Mouse (Mus musculus) hindbrain, embryonic 12.5 days (tissue): ENCODE measurements around the gene Pdpk1. TPM values are rescaled to one million over a fixed set of nuclear protein-coding genes. Genes with fewer than 3 reads are reported as not detected.

Experiments used
- ATAC-seq: fragments of 200-750 bp; cut with Nextera tagmentation; 2 replicates; pipeline ENCODE4 v1.8.0; 2017; ENCODE audit warnings: moderate TSS enrichment; ENCODE audit not compliant: low FRiP score
- H3K27ac ChIP-seq: fragments of 300-500 bp; sonication (generic); 2 replicates; pipeline ENCODE4 v1.5.1; 2016; ENCODE audit warnings: mild to moderate bottlenecking
- H3K27me3 ChIP-seq: fragments of 300-500 bp; sonication (generic); 2 replicates; pipeline ENCODE4 v1.6.1; 2016; ENCODE audit warnings: mild to moderate bottlenecking
- H3K36me3 ChIP-seq: fragments of 300-500 bp; sonication (generic); 2 replicates; pipeline ENCODE4 v1.6.1; 2016; ENCODE audit warnings: mild to moderate bottlenecking
- H3K4me1 ChIP-seq: fragments of 300-500 bp; sonication (generic); 2 replicates; pipeline ENCODE4 v1.6.1; 2016
- H3K4me2 ChIP-seq: fragments of 300-500 bp; sonication (generic); replicated peaks from 2 replicates; pipeline ENCODE4 v1.6.1; 2016; ENCODE audit warnings: mild to moderate bottlenecking
- H3K4me3 ChIP-seq: fragments of 300-500 bp; sonication (generic); 2 replicates; pipeline ENCODE4 v1.5.1; 2016; ENCODE audit warnings: mild to moderate bottlenecking
- H3K9ac ChIP-seq: fragments of 300-500 bp; sonication (generic); 2 replicates; pipeline ENCODE4 v1.6.1; 2016; ENCODE audit warnings: mild to moderate bottlenecking, moderate library complexity
- H3K9me3 ChIP-seq: fragments of 300-500 bp; sonication (generic); replicated peaks from 2 replicates; pipeline ENCODE4 v1.6.1; 2016; ENCODE audit warnings: mild to moderate bottlenecking
- WGBS: fragments of 180-500 bp; shearing (Covaris S2); methylation state at CpG from one replicate; pipeline ENCODE4 v1.1.7; 2016; 5-methylcytosine and 5-hydroxymethylcytosine counted together
- polyA plus RNA-seq: library from polyadenylated mRNA; unstranded; fragments of >200 nt; fragmentation: Nextera tagmentation; extraction: Ambion mirVana; gene quantifications from 2 replicates; pipeline ENCODE4 v1.2.1, GENCODE M21; 2016

The Pdpk1 gene
- polyA plus RNA-seq, 1 experiment from 2014 or later = 55.2 TPM

GRCm38 (mm10) chr17:24161466-24161865 is 10.7 kb upstream of the Pdpk1 start:
- H3K9me3 ChIP-seq = no peaks in the 10 kb centered on the region
- H3K4me2 ChIP-seq = no peak overlapping the region
- WGBS = 89% methylated on average over 5 of the region's 5 CpGs
- H3K36me3 ChIP-seq = peaks cover 25% of the 10 kb centered on the region; the same call in 1 of the 2 replicates
- no peak overlapping the region for H3K9ac ChIP-seq
- no peak overlapping the region for H3K27ac ChIP-seq
- no peaks in the 10 kb centered on the region for H3K27me3 ChIP-seq
- ATAC-seq = no peak
- H3K4me3 ChIP-seq = no peak overlapping the region
- H3K4me1 ChIP-seq = peaks cover 8% of the 10 kb centered on the region

GRCm38 (mm10) chr17:24157526-24157925 is 6.8 kb upstream of the Pdpk1 start:
- Histone ChIP-seq H3K36me3 (0 out of 2 replicates have a peak, but pooled peaks cover 26% of the 10 kb centered on the region), H3K27me3 (no peaks in the 10 kb centered on the region), H3K9me3 (no peaks in the 10 kb centered on the region), H3K9ac (no peak overlapping the region), H3K4me1 (peaks cover 2% of the 10 kb centered on the region), H3K4me2 (no peak overlapping the region), H3K4me3 (no peak overlapping the region), H3K27ac (no peak overlapping the region)
- WGBS = 98% methylated on average over 4 of the region's 4 CpGs
- no peak for ATAC-seq

GRCm38 (mm10) chr17:24157121-24157520 is 6.4 kb upstream of the Pdpk1 start:
- Histone ChIP-seq H3K9ac (no peak overlapping the region), H3K27me3 (no peaks in the 10 kb centered on the region), H3K27ac (no peak overlapping the region), H3K4me1 (peaks cover 3% of the 10 kb centered on the region), H3K4me2 (no peak overlapping the region), H3K4me3 (no peak overlapping the region), H3K36me3 (0 out of 2 replicates have a peak, but pooled peaks cover 26% of the 10 kb centered on the region), H3K9me3 (no peaks in the 10 kb centered on the region)
- 90% methylated on average over 6 of the region's 6 CpGs for WGBS
- no peak for ATAC-seq

GRCm38 (mm10) chr17:24156394-24156793 is 5.7 kb upstream of the Pdpk1 start:
- 89% methylated on average over 3 of the region's 3 CpGs for WGBS
- H3K9me3 ChIP-seq = no peaks in the 10 kb centered on the region
- H3K4me2 ChIP-seq = no peak overlapping the region
- H3K27ac ChIP-seq = no peak overlapping the region
- H3K4me3 ChIP-seq = no peak overlapping the region
- no peak overlapping the region for H3K9ac ChIP-seq
- ATAC-seq = no peak
- H3K4me1 ChIP-seq = peaks cover 9% of the 10 kb centered on the region
- no peaks in the 10 kb centered on the region for H3K27me3 ChIP-seq
- 0 out of 2 replicates have a peak, but pooled peaks cover 26% of the 10 kb centered on the region for H3K36me3 ChIP-seq

GRCm38 (mm10) chr17:24155742-24156141 is 5.0 kb upstream of the Pdpk1 start:
- Histone ChIP-seq H3K9ac (no peak overlapping the region), H3K4me3 (no peak overlapping the region), H3K27me3 (no peaks in the 10 kb centered on the region), H3K9me3 (no peaks in the 10 kb centered on the region), H3K27ac (no peak overlapping the region), H3K4me2 (no peak overlapping the region), H3K4me1 (peaks cover 9% of the 10 kb centered on the region), H3K36me3 (0 out of 2 replicates have a peak, but pooled peaks cover 26% of the 10 kb centered on the region)
- no peak for ATAC-seq
- WGBS = 91% methylated on average over 9 of the region's 9 CpGs

GRCm38 (mm10) chr17:24154463-24154862 is 3.7 kb upstream of the Pdpk1 start:
- no peaks in the 10 kb centered on the region for H3K9me3 ChIP-seq
- no peak overlapping the region for H3K4me2 ChIP-seq
- WGBS = 84% methylated on average over 3 of the region's 3 CpGs
- H3K4me3 ChIP-seq = no peak overlapping the region
- 0 out of 2 replicates have a peak, but pooled peaks cover 26% of the 10 kb centered on the region for H3K36me3 ChIP-seq
- no peak overlapping the region for H3K27ac ChIP-seq
- no peaks in the 10 kb centered on the region for H3K27me3 ChIP-seq
- H3K9ac ChIP-seq = no peak overlapping the region
- peaks cover 9% of the 10 kb centered on the region for H3K4me1 ChIP-seq
- no peak for ATAC-seq

- Histone ChIP-seq H3K4me3 (peak overlapping the region; percentile 30), H3K4me1 (peaks cover 9% of the 10 kb centered on the region), H3K27ac (no peak overlapping the region), H3K9ac (peak overlapping the region; percentile 38), H3K27me3 (no peaks in the 10 kb centered on the region), H3K4me2 (peak overlapping the region; percentile 62), H3K9me3 (no peaks in the 10 kb centered on the region), H3K36me3 (0 out of 2 replicates have a peak, but pooled peaks cover 15% of the 10 kb centered on the region)
- 2% methylated on average over 26 of the region's 26 CpGs for WGBS
- peak; percentile 85 for ATAC-seq
Measured at GRCm38 (mm10) chr17:24151890-24152563, 1.3 kb upstream of the Pdpk1 start.

- ATAC-seq = no peak
- Histone ChIP-seq H3K4me1 (peaks cover 9% of the 10 kb centered on the region), H3K9me3 (no peaks in the 10 kb centered on the region), H3K4me3 (no peak overlapping the region), H3K9ac (no peak overlapping the region), H3K27ac (no peak overlapping the region), H3K4me2 (peak overlapping the region; percentile 62), H3K27me3 (no peaks in the 10 kb centered on the region), H3K36me3 (0 out of 2 replicates have a peak, but pooled peaks cover 8% of the 10 kb centered on the region)
- 21% methylated on average over 7 of the region's 7 CpGs for WGBS
Measured at GRCm38 (mm10) chr17:24151382-24151781, 658 bp upstream of the Pdpk1 start.

- no peaks in the 10 kb centered on the region for H3K36me3 ChIP-seq
- H3K27me3 ChIP-seq = no peaks in the 10 kb centered on the region
- no peak for ATAC-seq
- no peak overlapping the region for H3K9ac ChIP-seq
- no peak overlapping the region for H3K4me2 ChIP-seq
- H3K4me1 ChIP-seq = peaks cover 9% of the 10 kb centered on the region
- 87% methylated on average over 7 of the region's 7 CpGs for WGBS
- no peaks in the 10 kb centered on the region for H3K9me3 ChIP-seq
- no peak overlapping the region for H3K27ac ChIP-seq
- no peak overlapping the region for H3K4me3 ChIP-seq
Measured at GRCm38 (mm10) chr17:24149421-24149820, 1.3 kb downstream of the Pdpk1 start.

GRCm38 (mm10) chr17:24142897-24143296 is 7.8 kb downstream of the Pdpk1 start:
- H3K9ac ChIP-seq = no peak overlapping the region
- H3K4me1 ChIP-seq = peaks cover 20% of the 10 kb centered on the region
- H3K27ac ChIP-seq = no peak overlapping the region
- no peak overlapping the region for H3K4me2 ChIP-seq
- H3K27me3 ChIP-seq = no peaks in the 10 kb centered on the region
- no peaks in the 10 kb centered on the region for H3K9me3 ChIP-seq
- ATAC-seq = no peak
- no peaks in the 10 kb centered on the region for H3K36me3 ChIP-seq
- WGBS = 47% methylated on average over 2 of the region's 2 CpGs
- no peak overlapping the region; the same call in 1 of the 2 replicates for H3K4me3 ChIP-seq

GRCm38 (mm10) chr17:24141425-24141920 is 9.3 kb downstream of the Pdpk1 start:
- peak overlapping the region; percentile 96 for H3K4me2 ChIP-seq
- no peaks in the 10 kb centered on the region for H3K9me3 ChIP-seq
- no peaks in the 10 kb centered on the region for H3K27me3 ChIP-seq
- H3K27ac ChIP-seq = peak overlapping the region; percentile 83
- under 1% methylated on average over 50 of the region's 57 CpGs for WGBS
- ATAC-seq = peak; percentile 99
- no peaks in the 10 kb centered on the region for H3K36me3 ChIP-seq
- peak overlapping the region; percentile 91 for H3K4me3 ChIP-seq
- peak overlapping the region; percentile 88 for H3K9ac ChIP-seq
- H3K4me1 ChIP-seq = peaks cover 22% of the 10 kb centered on the region

GRCm38 (mm10) chr17:24140845-24141424 is 9.8 kb downstream of the Pdpk1 start:
- Histone ChIP-seq H3K9ac (peak overlapping the region; percentile 88), H3K4me2 (peak overlapping the region; percentile 96), H3K4me3 (peak overlapping the region; percentile 91), H3K27ac (peak overlapping the region; percentile 83), H3K36me3 (no peaks in the 10 kb centered on the region), H3K9me3 (no peaks in the 10 kb centered on the region), H3K27me3 (no peaks in the 10 kb centered on the region), H3K4me1 (peaks cover 22% of the 10 kb centered on the region)
- peak; percentile 36 for ATAC-seq
- WGBS = 2% methylated on average over 40 of the region's 43 CpGs
